Mouse (Mus musculus) lung, postnatal 0 days (tissue): ENCODE measurements around the gene Tnfsf13.

Experiments used
- CTCF ChIP-seq: IDR thresholded peaks from 2 replicates; pipeline ENCODE4 v1.5.1; 2016; ENCODE audit warnings: antibody characterized with exemption, mild to moderate bottlenecking
- EP300 ChIP-seq: IDR thresholded peaks from 2 replicates; pipeline ENCODE4 v1.6.1; 2016; ENCODE audit warnings: antibody characterized with exemption, mild to moderate bottlenecking, control low read depth

GRCm38 (mm10) chr11:69714636-69715329 is 29.2 kb upstream of the Tnfsf13 start:
- TF ChIP-seq CTCF (no peak), EP300 (no peak)
